Mouse (Mus musculus) v-Abl transformed pro-B cells (cell line): ENCODE data around the gene Hoxd10.

Experiments used
- in situ Hi-C, 2 experiments: fragments of 400-800 bp; cut with MboI; formaldehyde crosslinking; loops; one replicate each; pipeline ENCODE4 v1.15.1; 2025; ENCODE audit not compliant: unreplicated experiment in 2 of 2

The Hoxd10 gene

DNA sequence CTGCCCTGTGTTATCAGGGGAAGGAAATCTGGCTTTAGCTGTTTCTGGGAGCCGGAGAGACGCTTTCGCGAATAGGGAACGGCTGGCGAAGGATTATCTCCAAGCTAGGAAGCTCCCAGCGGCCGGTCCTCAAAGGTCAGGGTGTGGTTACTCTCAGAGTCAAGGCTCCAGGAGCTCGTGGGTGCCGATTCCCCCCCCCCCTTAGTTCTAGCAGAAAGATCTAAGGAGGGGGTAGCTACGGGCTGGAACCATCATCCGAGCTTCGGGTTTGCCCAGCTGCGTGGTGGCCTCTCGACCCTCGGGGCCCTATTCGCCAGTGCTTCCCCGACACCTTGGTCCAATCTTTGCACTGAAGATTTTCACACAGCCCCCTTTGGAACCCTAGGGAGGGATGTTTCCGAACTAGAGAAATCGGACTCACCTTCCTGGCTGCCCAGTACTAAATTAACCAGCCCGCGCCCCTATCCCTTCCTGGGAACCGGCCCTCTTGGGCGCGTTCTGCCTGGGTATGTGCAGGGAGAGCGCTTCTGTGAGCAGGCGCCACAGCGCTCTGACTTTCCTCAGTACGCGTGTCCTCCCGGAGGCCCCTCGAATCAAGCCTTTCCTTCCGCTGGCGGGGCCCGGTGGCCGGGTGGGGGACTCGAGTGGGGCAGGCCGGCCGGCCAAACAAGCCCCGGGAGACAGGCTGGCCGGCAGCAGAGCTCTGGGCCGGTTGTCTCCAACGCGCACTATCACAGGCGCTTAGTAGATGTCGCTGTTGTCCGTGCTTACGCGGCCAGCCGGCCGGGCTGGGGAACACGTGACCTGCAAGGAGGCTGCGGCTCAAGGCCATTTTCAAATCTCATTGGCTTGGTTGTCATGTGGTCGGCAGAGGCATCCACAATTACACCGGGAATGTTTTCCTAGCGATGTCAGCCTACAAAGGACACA is at the start of gene Hoxd10:
Hoxd10 (plus strand) TSS at position 903 of the 930 bp plus-strand sequence.
- in situ Hi-C loops: loop anchor here (25.0 kb wide), 2 partner anchors 1071 to 1271 kb away; no protein-coding TSS in a partner anchor

DNA sequence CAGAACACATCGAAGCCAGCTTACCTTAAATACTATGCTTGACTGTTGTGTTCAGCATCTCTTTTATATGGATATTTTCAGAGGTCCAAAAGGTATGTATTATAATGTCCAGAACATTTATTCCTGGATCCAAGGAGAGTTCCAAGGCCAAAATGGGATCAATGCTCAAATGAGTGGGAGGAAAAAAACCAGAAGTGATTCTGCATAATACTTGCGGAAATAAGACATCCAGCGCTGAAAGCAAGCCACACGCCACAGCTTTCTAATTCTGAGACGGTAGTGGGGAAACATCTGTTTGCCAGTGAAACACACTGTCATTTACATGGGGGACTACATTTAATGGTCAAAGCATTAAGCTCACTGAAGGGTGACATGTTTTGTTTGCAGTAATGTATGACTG is 49.3 kb upstream of the Hoxd10 start:
- in situ Hi-C loops: no loop called here

DNA sequence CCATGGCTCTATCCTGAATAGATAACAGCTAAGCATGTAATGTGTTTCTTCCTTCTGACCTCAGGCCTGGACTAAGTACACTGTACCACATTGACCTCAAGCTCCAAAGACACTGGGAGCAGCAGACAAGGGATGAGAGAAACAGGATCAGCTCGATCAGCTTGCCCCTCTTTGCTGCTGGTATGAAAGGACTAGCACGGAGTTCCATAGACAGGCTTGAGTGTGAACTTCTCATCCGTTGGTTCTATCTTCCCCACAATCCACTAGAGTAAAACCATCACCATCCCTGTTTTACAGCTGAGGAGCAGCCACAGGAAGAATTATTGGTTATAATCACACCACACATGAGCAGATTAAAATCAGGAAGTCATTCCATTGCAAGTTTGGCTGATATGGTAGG is 46.1 kb upstream of the Hoxd10 start:
- in situ Hi-C loops: no loop called here

DNA sequence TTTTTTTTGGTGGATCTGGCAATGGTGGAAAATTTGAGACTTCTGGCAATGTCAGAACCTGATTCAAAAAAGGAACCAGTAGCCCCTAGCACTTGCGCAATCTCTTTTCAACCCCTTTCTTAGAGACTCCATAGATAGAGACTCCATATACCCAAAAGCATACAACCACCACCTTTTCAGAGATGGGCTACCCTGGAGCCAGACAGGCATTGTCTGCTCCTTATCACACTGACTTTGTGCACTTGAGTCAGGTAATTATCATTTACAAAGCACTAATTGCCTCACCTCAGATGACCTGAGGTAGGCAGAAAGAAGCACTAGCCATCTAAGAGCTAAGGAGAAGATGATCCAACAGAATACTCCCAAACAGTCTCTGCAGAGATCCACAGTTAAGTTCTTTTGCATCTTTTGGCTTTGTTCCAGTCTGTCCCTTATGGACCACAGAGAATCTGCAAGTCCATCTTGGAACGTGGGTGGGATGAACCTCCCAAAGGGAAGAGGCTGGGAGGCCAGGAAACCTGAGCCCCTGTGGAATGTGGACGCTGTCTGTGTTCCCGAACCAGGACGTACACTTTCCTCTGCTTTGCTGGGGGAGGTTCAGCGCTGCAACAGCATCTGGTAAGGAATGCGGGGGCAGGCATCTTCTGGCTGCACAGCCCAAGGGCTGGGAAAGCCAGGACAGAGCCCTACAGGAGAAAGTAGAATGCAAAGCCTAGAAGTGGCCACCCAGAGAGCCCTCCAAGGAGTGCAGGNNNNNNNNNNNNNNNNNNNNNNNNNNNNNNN is 44.5 kb upstream of the Hoxd10 start:
- in situ Hi-C loops: no loop called here

DNA sequence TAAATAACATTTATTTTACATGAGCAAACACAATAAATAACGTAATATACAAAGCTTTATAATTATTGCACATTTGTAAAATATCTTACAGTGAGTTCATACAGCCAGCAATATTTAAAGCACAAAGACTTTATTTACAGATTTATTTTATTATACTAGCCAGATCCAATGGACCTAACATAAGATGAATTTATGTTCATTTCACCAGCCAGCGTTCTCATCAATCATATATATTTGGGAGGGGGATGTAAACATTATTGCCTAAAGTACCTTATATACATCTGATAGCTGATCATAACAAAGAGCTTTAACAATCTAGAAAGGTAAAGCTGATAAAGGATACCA is 38.8 kb upstream of the Hoxd10 start:
- in situ Hi-C loops: loop anchor here in 1 of 2 experiments (25.0 kb wide), 1 partner anchor 1366 kb away; no protein-coding TSS in a partner anchor

DNA sequence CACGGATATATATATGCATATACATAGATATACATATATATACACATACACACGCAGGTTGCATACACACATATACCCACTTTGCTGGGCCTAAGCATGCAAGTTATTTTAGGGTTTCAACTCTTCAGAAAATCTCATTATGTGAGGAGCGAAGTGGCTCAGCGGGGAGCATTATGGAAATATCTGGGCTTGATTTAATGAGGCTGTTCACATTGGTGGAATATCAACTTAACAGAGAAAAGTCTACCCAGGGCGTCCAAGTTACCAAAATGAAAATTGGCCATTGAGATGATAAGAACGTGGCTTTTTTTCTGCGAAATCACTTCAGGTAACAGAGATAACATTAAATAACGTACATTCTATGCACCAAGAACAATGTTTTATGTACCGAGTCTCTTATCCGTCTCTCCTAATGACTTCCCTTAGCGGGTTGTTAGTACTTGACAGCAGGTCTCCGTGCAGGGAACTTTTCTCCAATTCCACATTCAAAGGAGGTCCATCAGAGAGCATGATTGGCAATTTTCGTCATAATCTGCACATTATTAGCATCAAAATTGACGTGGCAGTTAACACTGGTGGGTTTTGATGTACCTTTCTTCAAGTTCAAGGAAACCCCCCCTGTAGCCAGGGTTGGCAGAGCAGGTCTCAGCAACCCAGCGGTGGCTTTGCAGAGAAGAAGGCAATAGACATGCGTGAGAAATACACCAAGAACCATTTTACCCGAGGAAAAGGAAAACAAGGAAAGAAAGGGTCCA is 37.8 kb upstream of the Hoxd10 start:
- in situ Hi-C loops: loop anchor here in 1 of 2 experiments (25.0 kb wide), 1 partner anchor 1367 kb away; no protein-coding TSS in a partner anchor

DNA sequence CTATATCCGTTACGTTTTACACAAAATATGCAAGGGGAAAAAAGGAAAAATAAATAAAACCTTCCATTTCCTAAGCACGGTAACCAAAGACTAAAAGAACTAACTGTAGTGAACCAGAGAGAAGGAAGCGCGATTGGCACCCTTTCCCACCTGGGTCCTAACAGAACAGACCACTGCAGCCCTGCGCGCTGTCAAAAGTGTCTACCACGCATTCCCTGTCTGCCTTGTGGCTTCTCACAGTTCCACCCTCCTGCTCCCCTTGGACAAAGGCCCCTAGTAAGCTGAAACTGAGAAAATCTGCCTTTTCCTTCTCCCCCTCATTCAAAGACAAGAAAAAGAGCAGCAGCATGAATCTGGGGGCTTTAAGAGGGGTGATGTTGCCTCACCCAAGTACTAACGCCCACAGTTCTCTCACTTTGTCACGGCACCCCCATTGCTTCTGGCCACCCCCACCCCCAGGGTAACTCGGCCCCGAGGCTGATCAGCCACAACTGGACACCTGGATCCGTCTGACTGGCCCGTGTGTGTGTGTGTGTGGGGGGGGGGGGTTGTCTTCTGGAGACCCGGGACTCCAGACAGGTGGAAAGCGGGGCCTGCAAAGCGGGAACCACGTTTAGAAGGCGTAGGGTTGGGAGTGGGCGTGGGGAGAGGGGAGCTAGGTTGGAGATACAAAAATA is 36.8 kb upstream of the Hoxd10 start:
- in situ Hi-C loops: loop anchor here in 1 of 2 experiments (25.0 kb wide), 1 partner anchor 1368 kb away; no protein-coding TSS in a partner anchor

DNA sequence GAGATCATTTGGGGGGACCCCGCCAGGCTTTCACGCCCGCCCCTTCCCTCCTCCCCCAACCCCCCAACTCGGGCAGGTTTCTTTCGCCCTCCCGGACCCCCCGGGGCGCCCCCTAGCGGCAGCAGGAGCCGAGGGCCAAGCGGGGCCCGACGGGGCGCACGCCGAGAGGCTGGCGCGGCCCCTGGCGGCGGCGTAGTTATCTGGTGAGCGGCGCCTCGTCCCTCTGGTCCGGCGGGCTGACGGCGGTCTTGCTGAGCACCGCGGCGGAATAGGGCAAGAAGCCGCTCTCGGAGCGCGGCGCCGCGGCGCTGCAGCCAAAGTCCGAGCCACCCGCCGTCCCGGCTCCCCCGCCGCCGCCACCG is 36.3 kb upstream of the Hoxd10 start:
- in situ Hi-C loops: loop anchor here in 1 of 2 experiments (25.0 kb wide), 1 partner anchor 1368 kb away; no protein-coding TSS in a partner anchor

DNA sequence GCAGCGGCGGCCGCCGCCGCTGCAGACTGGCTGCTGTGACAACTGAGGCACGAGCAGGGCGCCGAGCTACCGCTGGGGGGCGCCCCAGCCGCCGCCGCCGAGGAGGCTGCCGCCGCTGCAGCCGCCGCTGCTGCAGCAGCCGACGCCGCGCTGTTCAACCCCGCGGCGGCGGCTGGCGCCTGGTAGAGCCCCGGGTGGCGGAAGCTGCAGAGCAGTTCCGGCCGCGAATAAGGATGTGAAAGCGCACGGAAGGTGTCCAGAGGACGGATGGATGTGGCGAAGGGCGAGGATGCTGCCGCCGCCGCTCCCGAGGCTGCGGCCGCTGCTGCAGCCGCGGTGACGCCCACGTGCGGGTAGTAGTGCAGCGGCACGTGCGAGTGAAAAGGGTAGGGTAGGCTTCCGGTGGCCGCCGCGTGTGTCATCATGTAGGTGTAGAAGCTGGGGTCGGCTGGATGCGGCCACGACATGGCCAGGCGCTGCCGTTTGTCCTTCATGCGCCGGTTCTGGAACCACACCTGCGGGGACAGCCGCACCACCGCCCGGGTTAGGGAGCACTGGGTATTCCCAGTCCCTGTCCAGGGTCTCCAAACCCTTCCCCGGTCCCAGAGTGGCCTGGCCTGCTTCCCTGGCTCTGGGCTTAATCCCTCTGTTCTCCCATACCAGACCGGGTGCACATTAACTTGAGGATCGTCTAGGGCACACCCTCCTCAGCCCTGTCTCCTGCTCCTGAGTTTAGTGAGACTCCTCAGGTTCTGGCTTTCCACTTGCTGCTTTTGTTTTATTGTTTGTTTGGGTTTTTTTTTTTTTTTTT is 35.7 kb upstream of the Hoxd10 start:
- in situ Hi-C loops: loop anchor here in 1 of 2 experiments (25.0 kb wide), 1 partner anchor 1369 kb away; no protein-coding TSS in a partner anchor

DNA sequence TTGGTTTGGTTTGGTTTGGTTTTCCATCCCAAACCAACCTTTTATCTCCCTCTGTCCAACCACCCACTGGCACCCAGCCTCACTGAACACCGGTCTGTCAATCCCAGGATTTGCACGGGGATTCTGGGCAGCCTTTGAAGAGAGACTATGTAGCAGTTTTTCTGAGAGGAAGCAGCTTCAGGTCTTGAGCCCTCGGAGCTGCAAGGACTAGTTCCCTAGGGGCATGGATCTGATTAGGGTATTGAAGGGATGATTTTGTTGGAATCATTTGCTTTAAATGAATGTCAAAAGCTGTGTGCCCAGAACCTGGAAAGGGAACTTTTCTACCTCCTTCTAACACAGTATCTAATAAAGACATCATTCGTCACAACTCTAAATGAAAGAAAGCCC is 35.1 kb upstream of the Hoxd10 start:
- in situ Hi-C loops: loop anchor here in 1 of 2 experiments (25.0 kb wide), 1 partner anchor 1369 kb away; no protein-coding TSS in a partner anchor

DNA sequence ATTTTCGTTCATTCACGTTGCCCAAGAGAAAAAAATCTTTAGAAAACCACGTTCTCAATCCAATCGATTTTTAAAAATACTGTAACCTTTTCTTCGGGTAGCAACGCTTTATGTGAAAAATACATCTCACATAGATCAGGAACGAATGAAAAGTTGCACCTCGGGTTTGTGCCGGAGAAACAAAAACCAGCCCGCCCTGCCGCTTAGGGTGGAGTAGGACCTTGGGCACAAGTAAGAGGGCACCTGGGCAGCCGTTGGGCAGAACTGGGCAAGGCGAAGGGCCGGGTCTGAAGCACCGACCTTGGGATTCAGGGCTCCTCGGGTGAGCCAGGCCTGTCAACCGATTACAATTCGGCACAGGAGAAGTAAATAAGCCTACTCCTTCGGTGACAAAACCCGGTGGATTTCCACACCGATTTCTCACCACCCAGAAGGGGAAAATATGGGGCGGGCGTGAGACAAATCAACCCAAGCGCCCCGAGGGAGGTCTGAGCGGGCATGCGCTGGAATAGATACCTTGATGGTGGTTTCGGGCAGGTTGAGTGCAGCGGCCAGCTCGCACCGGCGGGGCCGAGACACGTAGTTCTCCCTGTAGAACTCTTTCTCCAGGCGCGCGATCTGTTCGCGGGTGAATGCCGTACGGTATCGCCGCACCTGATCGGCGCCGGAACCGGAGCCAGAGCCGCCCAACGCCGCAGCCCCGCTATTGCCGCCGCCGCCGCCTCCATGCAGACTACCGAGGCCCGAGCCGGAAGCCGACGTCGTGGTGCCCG is 34.3 kb upstream of the Hoxd10 start:
- in situ Hi-C loops: loop anchor here in 1 of 2 experiments (25.0 kb wide), 1 partner anchor 1370 kb away; no protein-coding TSS in a partner anchor

DNA sequence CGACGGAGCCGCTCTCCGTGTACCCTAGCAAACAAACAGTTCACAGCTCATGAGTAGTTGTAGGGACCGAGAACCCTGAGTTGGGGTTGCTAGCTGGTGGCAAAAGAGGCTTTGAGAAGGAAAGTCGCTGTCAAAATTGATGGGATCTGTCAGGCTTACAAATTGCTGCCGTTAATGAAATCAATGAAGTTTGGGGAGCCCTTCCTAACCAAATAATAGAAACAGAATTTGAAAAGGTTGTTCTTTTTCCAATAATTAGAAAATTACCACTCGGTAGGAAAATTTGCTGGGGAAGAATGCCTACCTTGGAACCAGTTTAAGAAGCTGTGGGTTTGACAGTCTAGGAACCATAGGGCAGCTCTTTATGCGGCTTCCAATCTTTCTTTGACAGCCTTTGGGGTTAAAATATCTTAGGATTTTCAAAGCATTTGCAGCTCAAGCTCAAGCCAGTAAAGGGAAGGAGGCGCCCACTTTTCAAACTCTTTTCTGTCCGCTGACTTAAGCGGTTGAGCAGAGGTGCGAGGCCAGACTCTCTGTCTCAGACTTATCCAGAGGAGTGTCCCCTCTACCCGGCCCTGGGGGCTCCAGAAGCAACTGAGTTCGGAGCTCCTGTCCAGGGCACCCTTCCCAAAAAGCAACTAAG is 33.6 kb upstream of the Hoxd10 start:
- in situ Hi-C loops: loop anchor here in 1 of 2 experiments (25.0 kb wide), 1 partner anchor 1371 kb away; no protein-coding TSS in a partner anchor

DNA sequence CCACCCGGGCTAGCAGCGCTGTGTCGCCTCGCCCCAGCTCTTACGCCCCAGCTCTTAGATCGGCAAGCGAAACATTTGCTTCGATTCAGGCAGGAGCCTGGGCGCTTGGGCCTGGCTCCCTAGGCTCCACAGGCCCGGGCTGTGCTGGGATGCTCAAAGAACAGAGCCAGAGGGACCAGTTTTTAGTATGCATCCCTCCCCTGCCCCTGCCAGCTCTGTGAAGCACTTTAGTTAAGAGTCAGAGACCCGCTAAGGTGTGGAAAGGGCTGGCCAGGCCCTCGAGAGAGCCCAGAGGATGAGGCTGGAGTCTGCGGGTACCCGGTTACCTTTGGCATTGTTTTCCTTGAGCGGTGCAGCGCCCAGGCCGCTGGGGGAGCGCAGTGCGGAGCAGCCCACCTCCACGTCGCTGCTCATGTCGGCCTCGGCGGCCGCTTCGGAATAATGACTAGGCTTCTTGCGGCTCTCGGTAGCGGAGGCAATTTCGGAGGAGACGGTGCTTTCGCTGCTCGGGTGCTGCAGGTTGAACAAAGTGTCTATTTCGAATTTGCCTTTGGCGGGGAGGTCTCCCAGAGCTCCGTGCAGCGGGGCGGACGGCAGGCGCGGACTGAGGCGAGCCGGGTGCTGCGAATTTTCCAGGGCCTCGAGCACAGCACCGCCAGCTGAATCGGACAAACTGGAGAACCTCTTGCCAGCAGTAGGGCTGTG is 32.9 kb upstream of the Hoxd10 start:
- in situ Hi-C loops: loop anchor here in 1 of 2 experiments (25.0 kb wide), 1 partner anchor 1372 kb away; no protein-coding TSS in a partner anchor

DNA sequence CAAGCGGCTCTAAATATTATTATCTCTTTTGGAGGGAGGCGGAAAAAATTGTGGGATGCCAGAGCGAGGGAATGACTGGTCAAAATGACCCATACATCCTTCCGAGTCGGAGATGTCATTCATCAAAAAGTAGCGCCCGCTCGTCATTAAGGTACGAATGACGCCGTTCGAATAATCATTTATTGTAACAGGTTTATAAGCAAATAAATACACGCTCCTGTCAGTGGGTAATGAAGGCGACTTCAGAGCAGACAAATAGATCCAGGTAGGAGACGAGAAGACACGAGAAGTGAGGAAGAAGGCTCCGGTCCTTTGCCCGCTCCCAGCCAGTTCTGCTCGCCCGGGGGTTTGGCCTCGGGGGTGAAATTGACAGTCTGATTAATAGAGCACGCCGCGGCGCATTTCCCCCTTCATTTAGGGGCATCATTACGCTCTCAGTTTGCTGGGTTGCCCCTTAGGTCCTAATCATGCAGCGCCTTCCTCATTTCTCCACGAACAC is 32.2 kb upstream of the Hoxd10 start, which contains the start of gene Evx2:
Evx2 (minus strand) TSS at position 51 of the 499 bp plus-strand sequence.
- in situ Hi-C loops: loop anchor here (5.0 to 25.0 kb wide), 4 partner anchors 357 to 1372 kb away; no protein-coding TSS in a partner anchor

DNA sequence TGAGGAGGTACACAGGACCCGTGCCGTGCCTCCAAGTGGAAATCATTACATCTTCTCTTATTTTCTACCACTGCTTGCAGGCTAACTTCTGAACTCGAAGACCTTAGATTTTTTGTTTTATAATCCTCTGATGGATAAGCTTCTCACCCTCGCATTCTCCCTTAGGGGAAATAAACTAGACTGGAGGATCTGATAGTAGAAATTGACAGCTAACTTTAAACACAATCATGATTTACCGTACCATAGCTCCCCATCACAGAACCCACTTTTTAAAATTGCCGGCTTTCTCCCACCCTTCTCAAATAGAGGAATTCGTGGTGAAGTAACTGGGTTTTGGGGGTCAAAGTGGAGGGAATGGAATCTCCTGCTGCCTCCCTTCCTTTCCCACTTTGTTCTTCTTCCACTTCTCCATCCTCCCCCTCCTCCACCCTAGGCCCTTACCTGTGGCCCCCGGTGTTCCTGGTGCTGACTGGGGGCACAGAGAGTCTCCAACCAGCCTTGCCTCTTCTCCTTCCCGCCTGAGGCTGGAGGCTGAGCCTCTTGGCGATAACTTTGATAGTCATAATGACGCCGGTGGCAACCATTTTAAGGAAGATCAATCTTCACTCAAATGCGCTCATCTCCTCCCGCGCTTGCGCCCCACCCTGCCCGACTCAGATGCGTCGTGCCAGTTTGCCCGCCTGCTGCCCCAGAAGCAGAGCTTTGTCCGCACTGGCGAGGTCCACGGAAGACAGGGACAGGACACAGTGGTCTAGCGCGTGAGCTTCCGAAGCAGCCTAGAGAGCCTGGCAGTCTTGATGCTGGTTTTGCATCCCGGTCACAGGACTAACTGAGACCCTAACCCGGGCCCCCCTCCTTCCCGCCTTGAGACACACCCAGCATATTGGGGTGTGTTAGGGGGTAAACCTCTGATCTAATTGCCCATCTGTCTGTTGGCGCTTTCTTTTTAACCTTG is 31.0 kb upstream of the Hoxd10 start:
- in situ Hi-C loops: loop anchor here (5.0 to 25.0 kb wide), 4 partner anchors 358 to 1373 kb away; no protein-coding TSS in a partner anchor
